Mouse (Mus musculus) ES-CJ7 (cell line): ENCODE measurements around the gene Krtcap3.
"Not testable (repeated sequence)": the region's sequence is repeated elsewhere in the genome, so short reads cannot be mapped to it uniquely, and the experiment has no call there.

Experiments
- DNase-seq: peaks from one replicate; pipeline ENCODE4 v3.0.0; 2011; ENCODE audit warnings: low read depth, low spot score

Krtcap3 gene

GRCm38 (mm10) chr5:31251541-31252101 lies at the start of gene Krtcap3:
Krtcap3 (plus strand) TSS chr5:31251691.
- peak; percentile 67 for DNase-seq

GRCm38 (mm10) chr5:31201742-31202590 lies 49.5 kb upstream of the Krtcap3 start, which contains the start of gene Zfp513:
Zfp513 (minus strand) TSS chr5:31202303.
- DNase-seq, result peak; percentile 99

GRCm38 (mm10) chr5:31202933-31203332 lies 48.6 kb upstream of the Krtcap3 start:
- DNase-seq, result no peak

- DNase-seq, result no peak
Observed at GRCm38 (mm10) chr5:31203866-31204265, 47.6 kb upstream of the Krtcap3 start.

- no peak for DNase-seq
Observed at GRCm38 (mm10) chr5:31204421-31204820, 47.1 kb upstream of the Krtcap3 start.

- not testable (repeated sequence) for DNase-seq
Observed at GRCm38 (mm10) chr5:31216554-31216953, 34.9 kb upstream of the Krtcap3 start.

GRCm38 (mm10) chr5:31218294-31218693 lies 33.2 kb upstream of the Krtcap3 start:
- peak; percentile 49 for DNase-seq

GRCm38 (mm10) chr5:31219070-31219469 lies 32.4 kb upstream of the Krtcap3 start:
- DNase-seq, result peak; percentile 55

GRCm38 (mm10) chr5:31219474-31219873 lies 32.0 kb upstream of the Krtcap3 start:
- no peak for DNase-seq

- peak; percentile 68 for DNase-seq
Observed at GRCm38 (mm10) chr5:31219911-31220447, 31.5 kb upstream of the Krtcap3 start.

GRCm38 (mm10) chr5:31220448-31221303 lies 30.8 kb upstream of the Krtcap3 start, which contains the start of gene Ppm1g:
Ppm1g (minus strand) TSS chr5:31220687.
- DNase-seq, result peak; percentile 95

- DNase-seq, result peak; percentile 79
Observed at GRCm38 (mm10) chr5:31221304-31221945, 30.1 kb upstream of the Krtcap3 start.

- no peak for DNase-seq
Observed at GRCm38 (mm10) chr5:31222696-31223095, 28.8 kb upstream of the Krtcap3 start.

- DNase-seq, result no peak
Observed at GRCm38 (mm10) chr5:31226641-31227040, 24.9 kb upstream of the Krtcap3 start.

- peak; percentile 92 for DNase-seq
Observed at GRCm38 (mm10) chr5:31240637-31241521, 10.6 kb upstream of the Krtcap3 start, which contains the start of the genes Nrbp1 and Gm9970. Nrbp1 (plus strand) TSS chr5:31240864. Gm9970 (minus strand) TSS chr5:31241232.

GRCm38 (mm10) chr5:31241522-31242034 lies 9.9 kb upstream of the Krtcap3 start:
- no peak for DNase-seq

GRCm38 (mm10) chr5:31242191-31242590 lies 9.3 kb upstream of the Krtcap3 start:
- no peak for DNase-seq

- no peak for DNase-seq
Observed at GRCm38 (mm10) chr5:31250716-31251115, 775 bp upstream of the Krtcap3 start.

- DNase-seq, result no peak
Observed at GRCm38 (mm10) chr5:31252151-31252550, 660 bp downstream of the Krtcap3 start.
